Mouse (Mus musculus) mouse trophoblast stem cell (cell line): Measurements from ENCODE around the gene Gm20816.
"Not testable (repeated sequence)": the region's sequence is repeated elsewhere in the genome, so short reads cannot be mapped to it uniquely, and the experiment has no call there.

Experiments
- in situ Hi-C, 2 experiments: fragments of 300-500 bp; cut with MseI, MboI; formaldehyde crosslinking; loops; 2 replicates in 1 of 2; 3 replicates in 1 of 2; pipeline ENCODE4 v1.15.1; 2025

Gene Gm20816

DNA sequence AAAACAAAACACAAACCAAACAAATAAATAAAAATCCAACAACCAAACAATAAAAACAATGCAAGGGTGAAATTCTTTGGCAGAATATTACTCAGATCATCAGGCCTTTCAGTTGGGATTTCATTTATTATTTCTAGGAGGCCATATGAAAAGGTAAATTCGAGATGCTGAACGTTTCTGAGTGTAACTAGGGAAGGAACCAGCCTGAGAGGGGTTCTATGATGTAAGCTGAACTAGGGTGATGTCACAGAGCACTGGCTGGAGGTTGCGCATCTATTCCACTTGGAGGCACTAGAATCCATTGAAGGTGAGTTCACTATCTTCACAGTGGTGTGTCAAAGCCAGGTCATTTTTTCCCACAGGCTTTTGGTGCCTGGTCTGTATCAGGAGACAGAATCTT, at the start of gene Gm20816:
TSS of gene Gm20816 (plus strand) at position 301 of the 400 bp plus-strand sequence.
- in situ Hi-C loops = not testable (repeated sequence)
